Mouse (Mus musculus) hindbrain, embryonic 10.5 days (tissue): ENCODE data around the gene Esrrg. TPM values are rescaled to one million over a fixed set of nuclear protein-coding genes. Genes with fewer than 3 reads are reported as not detected.
A peak's percentile ranks its signal among the peaks of the same experiment; 100 is the strongest.

Experiments used
- DNase-seq: peaks from one replicate; pipeline ENCODE4 v3.0.0-alpha.2; 2017; ENCODE audit warnings: low spot score
- H3K27ac ChIP-seq: fragments of 300-500 bp; sonication (generic); 2 replicates; pipeline ENCODE4 v1.5.1; 2016; ENCODE audit warnings: mild to moderate bottlenecking, moderate library complexity
- H3K27me3 ChIP-seq: fragments of 300-500 bp; sonication (generic); 2 replicates; pipeline ENCODE4 v1.6.1; 2016; ENCODE audit warnings: mild to moderate bottlenecking; ENCODE audit not compliant: poor library complexity, insufficient read depth, severe bottlenecking
- H3K36me3 ChIP-seq: fragments of 300-500 bp; sonication (generic); 2 replicates; pipeline ENCODE4 v1.6.1; 2016; ENCODE audit warnings: mild to moderate bottlenecking, moderate library complexity
- H3K4me1 ChIP-seq: fragments of 300-500 bp; sonication (generic); replicated peaks from 2 replicates; pipeline ENCODE4 v1.6.1; 2016; ENCODE audit warnings: mild to moderate bottlenecking
- H3K4me3 ChIP-seq: fragments of 300-500 bp; sonication (generic); 2 replicates; pipeline ENCODE4 v1.5.1; 2016; ENCODE audit warnings: mild to moderate bottlenecking, moderate library complexity
- H3K9me3 ChIP-seq: fragments of 300-500 bp; sonication (generic); 2 replicates; pipeline ENCODE4 v1.6.1; 2016; ENCODE audit warnings: mild to moderate bottlenecking, moderate library complexity
- WGBS: fragments of 180-500 bp; shearing (Covaris S2); methylation state at CpG from one replicate; pipeline ENCODE4 v1.1.7; 2016; 5-methylcytosine and 5-hydroxymethylcytosine counted together
- polyA plus RNA-seq: library from polyadenylated mRNA; unstranded; fragments of >200 nt; fragmentation: Nextera tagmentation; extraction: Ambion mirVana; gene quantifications from 2 replicates; pipeline ENCODE4 v1.2.1, GENCODE M21; 2016

The Esrrg gene
- polyA plus RNA-seq, 1 experiment from 2014 or later = 5.8 TPM

DNA sequence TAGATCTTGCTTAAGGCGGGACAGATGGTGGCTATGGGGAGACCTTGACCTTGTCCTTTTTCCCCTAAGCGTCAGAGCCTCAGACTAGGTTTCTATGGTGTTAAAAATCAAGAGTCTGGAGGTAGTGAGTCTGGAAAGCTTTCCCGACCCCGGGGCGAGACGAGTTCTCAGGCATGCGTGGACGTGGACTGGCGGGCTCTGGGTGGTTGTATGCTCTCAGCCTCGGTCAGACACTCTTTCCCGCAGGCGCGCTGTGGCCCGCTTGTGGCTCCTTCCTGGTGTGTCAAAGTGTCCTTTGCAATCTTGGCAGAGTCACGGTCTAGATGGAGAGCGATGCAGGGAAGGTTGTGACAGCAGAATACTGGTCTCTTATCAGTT lies 1.3 kb downstream of the Esrrg start:
- Histone ChIP-seq H3K9me3 (no peaks in the 10 kb centered on the region), H3K4me3 (peak overlapping the region; percentile 62), H3K27ac (peak overlapping the region; percentile 81; the same call in 1 of the 2 replicates), H3K27me3 (peaks cover 78% of the 10 kb centered on the region), H3K36me3 (no peaks in the 10 kb centered on the region), H3K4me1 (peaks cover 57% of the 10 kb centered on the region)
- DNase-seq = no peak
- 2% methylated on average over 16 of the region's 16 CpGs for WGBS

DNA sequence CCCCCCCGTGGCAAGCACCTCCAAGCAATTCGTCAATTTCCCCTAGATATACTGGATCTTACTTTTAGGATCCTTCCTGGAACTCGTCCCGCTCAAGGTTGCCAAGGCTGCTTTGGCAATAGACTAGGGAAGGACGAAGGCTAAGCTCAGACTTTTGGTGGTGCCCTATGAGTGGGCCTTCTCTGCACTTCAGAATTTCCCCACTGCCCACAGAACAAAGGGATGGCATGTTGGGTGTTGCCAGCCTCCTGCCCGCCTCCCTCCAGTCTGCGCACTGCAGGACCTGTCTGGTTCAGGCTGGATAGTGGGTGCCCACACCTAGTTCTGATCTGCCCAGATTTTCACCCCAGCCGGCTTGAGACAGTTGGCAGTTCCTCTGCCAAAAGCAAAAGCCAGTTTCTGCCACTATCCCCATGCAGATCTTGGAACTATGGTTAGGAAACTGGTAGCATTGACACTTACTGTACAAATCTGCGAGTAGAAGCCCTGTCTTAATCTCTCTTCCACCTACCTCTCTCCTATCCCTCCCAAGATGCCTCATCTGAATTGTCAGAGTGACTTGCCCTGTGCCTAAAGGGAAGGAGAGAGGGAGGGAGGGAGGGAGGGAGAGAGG lies 1.9 kb downstream of the Esrrg start:
- H3K9me3 ChIP-seq = no peaks in the 10 kb centered on the region
- H3K4me1 ChIP-seq = peaks cover 51% of the 10 kb centered on the region
- peaks cover 72% of the 10 kb centered on the region for H3K27me3 ChIP-seq
- no peak overlapping the region for H3K27ac ChIP-seq
- DNase-seq = no peak
- H3K4me3 ChIP-seq = peak overlapping the region; percentile 62; the same call in 1 of the 2 replicates
- H3K36me3 ChIP-seq = no peaks in the 10 kb centered on the region
- WGBS = 22% methylated on average over 9 of the region's 9 CpGs

- Histone ChIP-seq H3K9me3 (no peaks in the 10 kb centered on the region), H3K27ac (no peak overlapping the region), H3K27me3 (peaks cover 57% of the 10 kb centered on the region), H3K36me3 (no peaks in the 10 kb centered on the region), H3K4me3 (no peak overlapping the region), H3K4me1 (peaks cover 37% of the 10 kb centered on the region)
- 32% methylated on average over 5 of the region's 5 CpGs for WGBS
- no peak for DNase-seq
Observed at GRCm38 (mm10) chr1:187611925-187612324, 3.3 kb downstream of the Esrrg start.

GRCm38 (mm10) chr1:187613277-187613676 lies 4.7 kb downstream of the Esrrg start:
- Histone ChIP-seq H3K27me3 (peaks cover 44% of the 10 kb centered on the region), H3K27ac (no peak overlapping the region), H3K9me3 (no peaks in the 10 kb centered on the region), H3K36me3 (no peaks in the 10 kb centered on the region), H3K4me1 (peaks cover 23% of the 10 kb centered on the region), H3K4me3 (no peak overlapping the region)
- WGBS = 80% methylated on average over 3 of the region's 3 CpGs
- no peak for DNase-seq

DNA sequence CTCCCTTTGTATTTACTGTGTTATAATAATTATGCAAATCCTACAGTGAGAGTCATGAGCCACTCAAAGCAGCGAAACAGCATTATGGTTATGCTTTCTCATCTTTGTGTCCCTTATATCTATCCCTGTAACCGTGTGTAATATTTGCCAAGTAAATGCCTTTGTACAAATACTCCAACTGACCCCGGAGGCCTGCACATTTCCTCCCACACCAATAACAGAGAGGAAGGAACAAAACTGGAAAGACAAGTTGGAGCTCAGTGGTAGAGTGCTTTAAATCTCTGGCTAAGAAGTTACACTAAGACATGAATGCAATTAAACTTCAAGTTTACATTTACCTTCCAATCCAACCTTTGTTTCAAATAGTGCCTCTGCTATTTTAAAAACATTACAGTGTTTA lies 15.4 kb downstream of the Esrrg start:
- H3K4me1 ChIP-seq = no peaks in the 10 kb centered on the region
- H3K4me3 ChIP-seq = no peak overlapping the region
- H3K36me3 ChIP-seq = no peaks in the 10 kb centered on the region
- no peak overlapping the region for H3K27ac ChIP-seq
- H3K27me3 ChIP-seq = no peaks in the 10 kb centered on the region
- WGBS = 84% methylated on average over 3 of the region's 3 CpGs
- no peaks in the 10 kb centered on the region for H3K9me3 ChIP-seq
- DNase-seq = no peak

- no peaks in the 10 kb centered on the region for H3K27me3 ChIP-seq
- WGBS = 94% methylated on average over 8 of the region's 8 CpGs
- H3K27ac ChIP-seq = no peak overlapping the region
Observed at GRCm38 (mm10) chr1:187630361-187630760, 21.8 kb downstream of the Esrrg start.

GRCm38 (mm10) chr1:187631486-187631885 lies 22.9 kb downstream of the Esrrg start:
- peak; percentile 20 for DNase-seq
- no peak overlapping the region for H3K27ac ChIP-seq
- no peaks in the 10 kb centered on the region for H3K9me3 ChIP-seq
- WGBS = 72% methylated on average over 8 of the region's 8 CpGs
- no peaks in the 10 kb centered on the region for H3K4me1 ChIP-seq
- H3K27me3 ChIP-seq = no peaks in the 10 kb centered on the region
- H3K4me3 ChIP-seq = no peak overlapping the region
- H3K36me3 ChIP-seq = no peaks in the 10 kb centered on the region

More at GRCm38 (mm10) chr1:187630361-187630760, 21.8 kb downstream of the Esrrg start:
- Histone ChIP-seq H3K9me3 (no peaks in the 10 kb centered on the region), H3K4me3 (no peak overlapping the region), H3K36me3 (no peaks in the 10 kb centered on the region), H3K4me1 (no peaks in the 10 kb centered on the region)
- DNase-seq = no peak

GRCm38 (mm10) chr1:187645258-187645657 lies 36.7 kb downstream of the Esrrg start:
- 79% methylated on average over 8 of the region's 8 CpGs for WGBS
- DNase-seq = no peak
- Histone ChIP-seq H3K27ac (no peak overlapping the region), H3K36me3 (no peaks in the 10 kb centered on the region), H3K9me3 (no peaks in the 10 kb centered on the region), H3K27me3 (no peaks in the 10 kb centered on the region), H3K4me3 (no peak overlapping the region), H3K4me1 (no peaks in the 10 kb centered on the region)

GRCm38 (mm10) chr1:187648551-187648950 lies 40.0 kb downstream of the Esrrg start:
- H3K27ac ChIP-seq = no peak overlapping the region
- H3K27me3 ChIP-seq = peaks cover 17% of the 10 kb centered on the region
- H3K36me3 ChIP-seq = no peaks in the 10 kb centered on the region
- H3K4me3 ChIP-seq = no peak overlapping the region
- H3K9me3 ChIP-seq = no peaks in the 10 kb centered on the region
- H3K4me1 ChIP-seq = peaks cover 21% of the 10 kb centered on the region
- 93% methylated on average over 8 of the region's 8 CpGs for WGBS
- no peak for DNase-seq

DNA sequence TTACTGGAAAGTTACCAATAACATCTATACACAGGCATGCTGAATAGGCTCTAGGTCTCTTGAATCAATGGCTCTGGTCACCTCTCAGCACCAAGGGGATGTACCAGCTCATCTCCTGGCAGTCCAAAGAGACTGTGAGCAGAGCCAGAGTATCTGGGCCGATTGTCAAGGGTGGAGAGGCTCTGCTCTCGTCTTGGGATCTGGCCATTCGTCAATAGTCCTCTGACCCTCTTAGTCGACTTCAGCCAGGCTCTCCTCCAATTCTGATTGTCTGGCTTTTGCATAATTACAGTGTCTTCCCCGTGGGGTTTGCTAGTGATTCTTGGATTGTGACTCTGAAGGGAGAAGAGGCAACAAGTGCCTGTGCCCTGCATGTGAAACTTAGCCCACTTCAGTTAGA lies 41.3 kb downstream of the Esrrg start:
- H3K27ac ChIP-seq = no peak overlapping the region
- H3K36me3 ChIP-seq = no peaks in the 10 kb centered on the region
- peaks cover 21% of the 10 kb centered on the region for H3K4me1 ChIP-seq
- H3K27me3 ChIP-seq = peaks cover 17% of the 10 kb centered on the region
- DNase-seq = no peak
- H3K4me3 ChIP-seq = no peak overlapping the region
- H3K9me3 ChIP-seq = no peaks in the 10 kb centered on the region
- 56% methylated on average over 5 of the region's 5 CpGs for WGBS

GRCm38 (mm10) chr1:187650786-187651687 lies 42.4 kb downstream of the Esrrg start:
- no peaks in the 10 kb centered on the region for H3K36me3 ChIP-seq
- peak overlapping the region; percentile 70 for H3K4me3 ChIP-seq
- H3K27ac ChIP-seq = peak overlapping the region; percentile 93
- H3K9me3 ChIP-seq = no peaks in the 10 kb centered on the region
- peaks cover 17% of the 10 kb centered on the region for H3K27me3 ChIP-seq
- H3K4me1 ChIP-seq = peaks cover 21% of the 10 kb centered on the region
- DNase-seq = no peak
- 9% methylated on average over 24 of the region's 24 CpGs for WGBS

DNA sequence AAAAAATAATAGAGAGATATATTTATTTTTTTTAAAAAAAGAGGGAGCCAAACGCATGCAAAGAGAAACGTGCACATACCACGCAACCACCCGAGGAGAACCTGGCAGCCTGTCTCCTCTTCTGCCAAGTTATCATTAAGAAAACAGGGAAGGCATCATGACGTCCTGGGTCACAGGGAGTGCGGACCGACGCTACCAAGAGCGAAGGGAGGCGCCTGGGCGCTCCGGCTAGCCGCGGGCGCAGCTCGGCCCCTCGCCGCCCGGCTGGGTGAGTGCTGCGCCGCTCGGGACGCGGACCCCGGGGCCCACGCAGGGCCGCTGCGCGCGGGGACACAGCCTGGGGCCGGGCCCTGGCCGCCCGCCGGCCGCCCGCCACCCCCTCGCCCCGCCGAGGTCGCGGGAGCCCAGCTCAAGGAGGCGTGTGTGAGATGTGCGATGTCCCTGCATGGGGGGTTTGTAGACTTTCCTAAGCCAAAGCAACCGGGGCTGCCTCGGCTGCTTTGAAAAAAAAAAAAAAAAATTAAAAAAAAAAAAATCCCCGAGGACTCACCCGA lies 43.2 kb downstream of the Esrrg start:
- Histone ChIP-seq H3K4me3 (peak overlapping the region; percentile 70), H3K27ac (peak overlapping the region; percentile 93), H3K27me3 (peaks cover 17% of the 10 kb centered on the region), H3K4me1 (peaks cover 21% of the 10 kb centered on the region), H3K9me3 (no peaks in the 10 kb centered on the region), H3K36me3 (no peaks in the 10 kb centered on the region)
- peak; percentile 67 for DNase-seq
- WGBS = under 1% methylated on average over 47 of the region's 47 CpGs

DNA sequence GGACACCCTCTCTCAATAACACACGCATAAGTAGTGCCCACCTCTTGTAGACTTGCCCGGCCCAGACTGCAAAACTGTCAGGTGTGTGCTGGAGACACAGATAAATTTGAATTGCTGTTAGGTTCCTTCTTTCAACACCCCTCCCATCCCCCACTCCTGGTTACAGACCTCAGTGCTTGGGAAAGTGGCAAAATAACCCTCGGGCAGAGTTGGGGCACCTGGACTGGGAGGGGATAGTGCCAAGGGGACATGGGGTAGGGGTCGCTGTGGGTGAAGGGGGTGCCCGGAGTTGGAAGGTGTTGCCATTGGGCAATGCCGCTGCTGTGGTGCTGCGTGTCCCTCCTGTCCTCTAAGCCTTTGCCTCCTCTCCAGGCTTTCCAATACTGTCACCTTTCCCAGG lies 43.9 kb downstream of the Esrrg start:
- WGBS = 14% methylated on average over 7 of the region's 7 CpGs
- H3K4me1 ChIP-seq = peaks cover 21% of the 10 kb centered on the region
- no peaks in the 10 kb centered on the region for H3K36me3 ChIP-seq
- H3K27me3 ChIP-seq = peaks cover 17% of the 10 kb centered on the region
- H3K4me3 ChIP-seq = peak overlapping the region; percentile 70
- H3K9me3 ChIP-seq = no peaks in the 10 kb centered on the region
- peak overlapping the region; percentile 8 for H3K27ac ChIP-seq
- no peak for DNase-seq
